Mouse (Mus musculus) adrenal gland, adult 18-20 months (tissue): ENCODE data around the gene Pogz. TPM values are rescaled to one million over a fixed set of nuclear protein-coding genes. Genes with fewer than 3 reads are reported as not detected.
A peak's percentile ranks its signal among the peaks of the same experiment; 100 is the strongest.
"Not testable (repeated sequence)": the region's sequence is repeated elsewhere in the genome, so short reads cannot be mapped to it uniquely, and the experiment has no call there.

Source experiments
- DNase-seq, 2 experiments: peaks; one replicate each; pipeline ENCODE4 v3.0.0; 2021 to 2022; ENCODE audit warnings: low spot score in 2 of 2
- total RNA-seq, 2 experiments: library from RNA; stranded (reverse); gene quantifications; 1 replicate in 1 of 2; 2 replicates in 1 of 2; pipeline ENCODE4 v1.2.3; 2021

The Pogz gene
- total RNA-seq, 2 experiments from 2014 or later, result 27.4 to 28.6 TPM

- no peak for DNase-seq
Measured at GRCm38 (mm10) chr3:94832100-94832499, 5.3 kb upstream of the Pogz start.

GRCm38 (mm10) chr3:94832701-94833100, 4.7 kb upstream of the Pogz start:
- no peak for DNase-seq

- no peak for DNase-seq
Measured at GRCm38 (mm10) chr3:94833358-94833757, 4.0 kb upstream of the Pogz start.

GRCm38 (mm10) chr3:94835396-94835795, 2.0 kb upstream of the Pogz start:
- no peak for DNase-seq

GRCm38 (mm10) chr3:94837959-94838496, 661 bp downstream of the Pogz start:
- DNase-seq, result peak; percentile 73 to 77

GRCm38 (mm10) chr3:94838631-94839030, 1.3 kb downstream of the Pogz start:
- DNase-seq, result no peak

- DNase-seq, result no peak
Measured at GRCm38 (mm10) chr3:94839101-94839500, 1.7 kb downstream of the Pogz start.

- no peak for DNase-seq
Measured at GRCm38 (mm10) chr3:94847382-94847781, 10.0 kb downstream of the Pogz start.

- DNase-seq, result peak; percentile 56 to 57
Measured at GRCm38 (mm10) chr3:94849338-94849737, 12.0 kb downstream of the Pogz start.

GRCm38 (mm10) chr3:94851731-94852130, 14.4 kb downstream of the Pogz start:
- DNase-seq, result no peak

GRCm38 (mm10) chr3:94852215-94852614, 14.8 kb downstream of the Pogz start:
- no peak for DNase-seq

GRCm38 (mm10) chr3:94859471-94859870, 22.1 kb downstream of the Pogz start:
- DNase-seq, result no peak

- DNase-seq, result no peak
Measured at GRCm38 (mm10) chr3:94869011-94869410, 31.6 kb downstream of the Pogz start.

GRCm38 (mm10) chr3:94878618-94879017, 41.3 kb downstream of the Pogz start:
- no peak for DNase-seq

- DNase-seq, result no peak
Measured at GRCm38 (mm10) chr3:94881840-94882239, 44.5 kb downstream of the Pogz start.

- no peak for DNase-seq
Measured at GRCm38 (mm10) chr3:94882579-94882978, 45.2 kb downstream of the Pogz start.

GRCm38 (mm10) chr3:94886316-94887224, 49.2 kb downstream of the Pogz start, which contains the start of gene Psmb4:
Psmb4 (minus strand) TSS chr3:94886961.
- peak; percentile 76 to 77 for DNase-seq

- DNase-seq, result no peak
Measured at GRCm38 (mm10) chr3:94888595-94888994, 51.2 kb downstream of the Pogz start.

GRCm38 (mm10) chr3:94894076-94894475, 56.7 kb downstream of the Pogz start:
- no peak for DNase-seq

- peak; percentile 46 to 64 for DNase-seq
Measured at GRCm38 (mm10) chr3:94902747-94903146, 65.4 kb downstream of the Pogz start.

- not testable (repeated sequence) for DNase-seq
Measured at GRCm38 (mm10) chr3:94904759-94905158, 67.4 kb downstream of the Pogz start.

- DNase-seq, result no peak
Measured at GRCm38 (mm10) chr3:94906482-94906881, 69.1 kb downstream of the Pogz start.
